Mouse (Mus musculus) hindbrain, embryonic 10.5 days (tissue): ENCODE measurements at regions not wholly inside any gene's neighbourhood (a gene's known extent, or its start where the extent isn't known, plus 50 kb on each side); places are given as distances from the start of the nearest gene placed in this dataset.

Experiments used
- DNase-seq: peaks from one replicate; pipeline ENCODE4 v3.0.0-alpha.2; 2017; ENCODE audit warnings: low spot score
- H3K27ac ChIP-seq: fragments of 300-500 bp; sonication (generic); 2 replicates; pipeline ENCODE4 v1.5.1; 2016; ENCODE audit warnings: mild to moderate bottlenecking, moderate library complexity
- H3K27me3 ChIP-seq: fragments of 300-500 bp; sonication (generic); 2 replicates; pipeline ENCODE4 v1.6.1; 2016; ENCODE audit warnings: mild to moderate bottlenecking; ENCODE audit not compliant: poor library complexity, insufficient read depth, severe bottlenecking
- H3K36me3 ChIP-seq: fragments of 300-500 bp; sonication (generic); 2 replicates; pipeline ENCODE4 v1.6.1; 2016; ENCODE audit warnings: mild to moderate bottlenecking, moderate library complexity
- H3K4me1 ChIP-seq: fragments of 300-500 bp; sonication (generic); replicated peaks from 2 replicates; pipeline ENCODE4 v1.6.1; 2016; ENCODE audit warnings: mild to moderate bottlenecking
- H3K4me3 ChIP-seq: fragments of 300-500 bp; sonication (generic); 2 replicates; pipeline ENCODE4 v1.5.1; 2016; ENCODE audit warnings: mild to moderate bottlenecking, moderate library complexity
- H3K9me3 ChIP-seq: fragments of 300-500 bp; sonication (generic); 2 replicates; pipeline ENCODE4 v1.6.1; 2016; ENCODE audit warnings: mild to moderate bottlenecking, moderate library complexity
- WGBS: fragments of 180-500 bp; shearing (Covaris S2); methylation state at CpG from one replicate; pipeline ENCODE4 v1.1.7; 2016; 5-methylcytosine and 5-hydroxymethylcytosine counted together

- 90% methylated on average over 6 of the region's 6 CpGs for WGBS
- H3K27me3 ChIP-seq, result peaks cover 6% of the 10 kb centered on the region; the same call in 1 of the 2 replicates
- no peak overlapping the region for H3K27ac ChIP-seq
- DNase-seq, result no peak
- peaks cover 18% of the 10 kb centered on the region for H3K4me1 ChIP-seq
- no peaks in the 10 kb centered on the region for H3K36me3 ChIP-seq
- no peak overlapping the region for H3K4me3 ChIP-seq
- H3K9me3 ChIP-seq, result no peaks in the 10 kb centered on the region
Observed at GRCm38 (mm10) chr6:31931116-31931515, 118.9 kb upstream of the 1700012A03Rik start.

DNA sequence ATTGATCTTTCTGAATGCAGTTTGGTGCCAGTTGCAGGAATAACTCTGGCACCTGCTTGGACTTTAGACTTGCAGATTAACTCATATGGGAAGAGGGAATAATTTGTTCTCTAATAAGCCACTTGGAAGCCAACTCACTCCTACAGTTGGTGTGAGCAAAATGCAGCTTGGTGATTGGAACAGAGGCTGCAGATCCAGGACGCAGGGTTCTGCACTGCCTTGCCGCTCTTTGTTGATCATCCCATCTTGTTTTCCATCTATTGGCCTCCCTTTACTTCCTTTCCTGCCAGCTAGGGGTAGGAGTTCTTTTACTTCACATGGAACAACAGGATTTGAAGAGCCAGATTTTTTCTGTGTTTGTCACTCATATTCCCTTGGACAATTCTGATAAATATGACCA is 120.9 kb upstream of the 1700012A03Rik start:
- peaks cover 18% of the 10 kb centered on the region for H3K4me1 ChIP-seq
- 95% methylated on average over 2 of the region's 2 CpGs for WGBS
- H3K36me3 ChIP-seq, result no peaks in the 10 kb centered on the region
- no peak for DNase-seq
- H3K27me3 ChIP-seq, result 0 out of 2 replicates have a peak, but pooled peaks cover 6% of the 10 kb centered on the region
- H3K27ac ChIP-seq, result no peak overlapping the region
- H3K4me3 ChIP-seq, result no peak overlapping the region
- no peaks in the 10 kb centered on the region for H3K9me3 ChIP-seq

- DNase-seq, result no peak
- Histone ChIP-seq H3K27me3 (0 out of 2 replicates have a peak, but pooled peaks cover 6% of the 10 kb centered on the region), H3K4me1 (peaks cover 8% of the 10 kb centered on the region; the same call in 1 of the 2 replicates), H3K36me3 (no peaks in the 10 kb centered on the region), H3K9me3 (no peaks in the 10 kb centered on the region), H3K4me3 (no peak overlapping the region), H3K27ac (no peak overlapping the region)
- 78% methylated on average over 3 of the region's 3 CpGs for WGBS
Observed at GRCm38 (mm10) chr6:31927181-31927580, 122.9 kb upstream of the 1700012A03Rik start.

- H3K4me1 ChIP-seq, result peaks cover 8% of the 10 kb centered on the region; the same call in 1 of the 2 replicates
- H3K9me3 ChIP-seq, result no peaks in the 10 kb centered on the region
- no peak for DNase-seq
- 81% methylated on average over 2 of the region's 2 CpGs for WGBS
- 0 out of 2 replicates have a peak, but pooled peaks cover 6% of the 10 kb centered on the region for H3K27me3 ChIP-seq
- no peak overlapping the region for H3K4me3 ChIP-seq
- no peaks in the 10 kb centered on the region for H3K36me3 ChIP-seq
- H3K27ac ChIP-seq, result no peak overlapping the region
Observed at GRCm38 (mm10) chr6:31924669-31925046, 125.4 kb upstream of the 1700012A03Rik start.

- 46% methylated on average over 3 of the region's 3 CpGs for WGBS
- no peaks in the 10 kb centered on the region for H3K36me3 ChIP-seq
- H3K4me3 ChIP-seq, result no peak overlapping the region
- H3K9me3 ChIP-seq, result no peaks in the 10 kb centered on the region
- 0 out of 2 replicates have a peak, but pooled peaks cover under 1% of the 10 kb centered on the region for H3K27me3 ChIP-seq
- H3K4me1 ChIP-seq, result peaks cover 8% of the 10 kb centered on the region; the same call in 1 of the 2 replicates
- no peak for DNase-seq
- no peak overlapping the region for H3K27ac ChIP-seq
Observed at GRCm38 (mm10) chr6:31923951-31924668, 125.9 kb upstream of the 1700012A03Rik start.

DNA sequence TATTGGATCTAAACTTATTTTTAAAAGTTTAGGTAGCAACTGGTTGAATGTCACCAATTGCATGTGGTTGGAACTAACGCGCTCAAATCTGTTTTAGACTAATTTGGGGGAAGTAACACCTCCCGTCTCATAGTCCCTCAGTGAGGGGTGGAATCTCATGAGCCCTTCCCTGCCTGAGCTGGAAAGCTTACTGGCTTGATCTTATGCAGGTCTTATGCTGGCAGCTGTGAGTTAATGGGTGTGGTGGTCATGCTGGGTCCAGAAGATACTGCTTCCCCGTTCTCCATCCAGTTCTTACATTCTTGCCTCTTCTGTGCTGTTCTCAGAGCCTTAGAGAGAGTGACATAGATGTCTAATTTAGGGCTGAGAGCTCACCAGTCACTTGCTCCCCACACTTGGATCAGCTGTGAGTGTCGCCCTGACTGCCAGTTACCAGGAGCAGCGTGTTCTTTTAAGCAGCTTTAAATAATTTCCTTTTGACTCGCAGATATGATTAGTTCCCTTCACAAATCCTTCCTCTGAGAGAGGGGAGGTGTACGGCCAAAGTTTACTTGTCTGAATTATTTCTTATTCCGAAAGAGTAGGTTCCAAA is 128.4 kb upstream of the 1700012A03Rik start:
- Histone ChIP-seq H3K36me3 (no peaks in the 10 kb centered on the region), H3K27me3 (no peaks in the 10 kb centered on the region), H3K9me3 (no peaks in the 10 kb centered on the region), H3K27ac (no peak overlapping the region), H3K4me3 (no peak overlapping the region), H3K4me1 (peaks cover 8% of the 10 kb centered on the region; the same call in 1 of the 2 replicates)
- 92% methylated on average over 9 of the region's 9 CpGs for WGBS
- no peak for DNase-seq

- Histone ChIP-seq H3K4me1 (no peaks in the 10 kb centered on the region), H3K27ac (no peak overlapping the region), H3K4me3 (no peak overlapping the region), H3K36me3 (no peaks in the 10 kb centered on the region), H3K27me3 (no peaks in the 10 kb centered on the region), H3K9me3 (no peaks in the 10 kb centered on the region)
- WGBS, result 86% methylated on average over 13 of the region's 13 CpGs
- no peak for DNase-seq
Observed at GRCm38 (mm10) chr6:31917411-31918131, 132.5 kb upstream of the 1700012A03Rik start.

GRCm38 (mm10) chr6:31901791-31902190 is 148.3 kb upstream of the 1700012A03Rik start:
- no peak overlapping the region for H3K4me3 ChIP-seq

GRCm38 (mm10) chr6:31899055-31899454 is 151.0 kb upstream of the 1700012A03Rik start:
- Histone ChIP-seq H3K27me3 (no peaks in the 10 kb centered on the region), H3K36me3 (no peaks in the 10 kb centered on the region), H3K9me3 (no peaks in the 10 kb centered on the region), H3K27ac (no peak overlapping the region), H3K4me1 (peaks cover 12% of the 10 kb centered on the region), H3K4me3 (no peak overlapping the region)
- DNase-seq, result no peak
- WGBS, result 82% methylated on average over 3 of the region's 3 CpGs

More at GRCm38 (mm10) chr6:31901791-31902190, 148.3 kb upstream of the 1700012A03Rik start:
- H3K4me1 ChIP-seq, result peaks cover 12% of the 10 kb centered on the region
- H3K27me3 ChIP-seq, result no peaks in the 10 kb centered on the region
- DNase-seq, result no peak
- no peak overlapping the region for H3K27ac ChIP-seq
- 86% methylated on average over 2 of the region's 2 CpGs for WGBS
- no peaks in the 10 kb centered on the region for H3K9me3 ChIP-seq
- H3K36me3 ChIP-seq, result no peaks in the 10 kb centered on the region

DNA sequence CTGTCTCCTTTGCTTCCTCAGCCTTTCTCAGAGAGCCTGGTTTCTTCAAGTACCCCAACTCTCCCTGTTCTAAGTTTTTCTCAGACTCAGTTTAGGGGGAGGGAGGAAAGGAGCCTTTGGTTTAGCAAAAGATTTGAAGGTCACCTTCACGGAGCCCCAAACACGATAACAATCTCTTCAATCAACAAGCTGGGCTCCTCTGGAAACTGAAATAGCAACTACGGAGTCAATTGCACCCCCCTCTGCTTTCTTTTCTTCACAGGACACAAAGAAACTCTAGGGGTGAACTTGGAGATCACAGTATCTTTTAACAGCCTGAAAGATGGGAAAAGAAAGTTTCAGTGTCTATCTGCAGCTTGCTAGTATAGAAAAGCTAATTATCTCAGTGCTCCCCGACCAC is 151.4 kb upstream of the 1700012A03Rik start:
- DNase-seq, result no peak
- 19% methylated on average over 4 of the region's 4 CpGs for WGBS
- H3K27me3 ChIP-seq, result no peaks in the 10 kb centered on the region
- H3K4me1 ChIP-seq, result peaks cover 12% of the 10 kb centered on the region
- H3K9me3 ChIP-seq, result no peaks in the 10 kb centered on the region
- H3K27ac ChIP-seq, result no peak overlapping the region
- H3K4me3 ChIP-seq, result no peak overlapping the region
- no peaks in the 10 kb centered on the region for H3K36me3 ChIP-seq

DNA sequence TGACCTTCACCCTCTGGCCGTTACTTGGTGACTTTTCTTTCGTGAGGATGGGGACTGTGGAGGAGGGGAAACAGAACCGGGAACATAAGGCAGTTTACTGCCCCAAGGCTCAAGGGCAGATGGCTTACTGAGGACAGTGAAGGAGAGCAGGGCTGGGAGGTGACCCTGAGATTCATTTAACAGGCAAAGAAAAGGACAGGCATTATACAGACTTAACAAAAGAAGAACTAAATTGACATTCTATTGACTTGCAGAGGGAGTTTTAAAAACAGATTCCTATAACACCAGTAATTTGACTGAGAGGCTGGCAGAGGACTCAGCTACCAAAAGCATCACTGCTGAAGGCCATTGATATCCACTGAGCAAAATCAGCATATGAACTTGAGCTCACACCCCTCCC is 153.0 kb upstream of the 1700012A03Rik start:
- WGBS, result 71% methylated on average over 3 of the region's 3 CpGs
- Histone ChIP-seq H3K27ac (no peak overlapping the region), H3K9me3 (no peaks in the 10 kb centered on the region), H3K4me3 (no peak overlapping the region), H3K36me3 (no peaks in the 10 kb centered on the region), H3K4me1 (peaks cover 12% of the 10 kb centered on the region), H3K27me3 (no peaks in the 10 kb centered on the region)
- no peak for DNase-seq

DNA sequence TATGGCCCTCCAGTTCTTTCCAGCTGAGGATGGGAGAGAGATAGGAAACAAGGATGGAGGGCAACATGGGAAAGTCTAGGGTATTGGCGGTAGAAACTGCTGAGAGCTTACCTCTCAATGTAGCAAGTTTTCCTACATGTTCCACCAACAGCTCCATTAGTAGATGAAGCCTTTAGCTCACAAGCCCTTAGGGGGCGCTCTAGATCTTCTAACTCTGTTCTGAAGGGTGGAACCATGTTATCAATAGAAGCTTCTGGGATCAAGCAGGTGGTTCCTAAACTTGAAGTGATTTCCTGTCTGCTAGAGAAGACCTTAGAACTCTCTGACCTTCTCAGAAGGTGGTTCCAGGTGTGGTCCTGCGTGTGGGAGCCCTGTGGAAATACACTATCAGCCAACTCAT is 154.2 kb upstream of the 1700012A03Rik start:
- Histone ChIP-seq H3K4me1 (peaks cover 12% of the 10 kb centered on the region), H3K36me3 (no peaks in the 10 kb centered on the region), H3K4me3 (no peak overlapping the region), H3K9me3 (no peaks in the 10 kb centered on the region), H3K27ac (no peak overlapping the region), H3K27me3 (no peaks in the 10 kb centered on the region)
- no peak for DNase-seq
- WGBS, result 67% methylated on average over 3 of the region's 3 CpGs

DNA sequence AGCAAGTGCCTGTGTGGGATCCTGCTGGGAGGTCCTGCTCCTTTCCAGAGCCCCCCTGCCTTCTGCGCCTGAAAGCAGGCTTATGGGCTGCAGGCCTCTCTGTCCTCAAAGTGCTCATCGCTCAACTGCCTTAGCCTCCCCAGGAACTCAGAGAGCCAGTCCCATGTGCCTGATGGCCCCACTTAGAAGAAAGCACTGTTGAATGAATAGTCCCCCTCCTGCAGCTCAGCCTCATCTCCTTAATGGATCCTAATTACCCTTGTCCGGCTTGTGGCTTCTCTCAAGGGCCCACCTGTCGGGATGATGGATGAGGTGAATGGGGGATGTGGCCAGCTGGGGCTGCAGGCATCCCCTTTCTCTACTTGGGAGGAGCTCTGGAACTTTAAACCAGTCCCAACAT is 163.1 kb upstream of the 1700012A03Rik start:
- Histone ChIP-seq H3K4me3 (no peak overlapping the region), H3K36me3 (no peaks in the 10 kb centered on the region), H3K4me1 (peaks cover 21% of the 10 kb centered on the region), H3K27ac (peak overlapping the region; percentile 29; the same call in 1 of the 2 replicates), H3K27me3 (no peaks in the 10 kb centered on the region; the same call in 1 of the 2 replicates), H3K9me3 (no peaks in the 10 kb centered on the region)
- WGBS, result 21% methylated on average over 4 of the region's 4 CpGs
- peak; percentile 72 for DNase-seq
